Mouse (Mus musculus) gastrocnemius, postnatal 36 days (tissue): Measurements from ENCODE around the gene Rapgef2. TPM values are rescaled to one million over a fixed set of nuclear protein-coding genes. Genes with fewer than 3 reads are reported as not detected.

Source experiments
- DNase-seq, 2 experiments: peaks; one replicate each; pipeline ENCODE4 v3.0.0; 2022
- intact Hi-C: fragments of 180-260 bp; cut with DNase I; formaldehyde crosslinking; loops from one replicate; pipeline ENCODE4 v1.15.1; 2025
- total RNA-seq, 2 experiments: library from RNA; stranded (reverse); gene quantifications; 2 replicates each; pipeline ENCODE4 v1.2.3; 2021

Rapgef2 gene
- total RNA-seq, 2 experiments from 2014 or later: 13.6 to 16.0 TPM

DNA sequence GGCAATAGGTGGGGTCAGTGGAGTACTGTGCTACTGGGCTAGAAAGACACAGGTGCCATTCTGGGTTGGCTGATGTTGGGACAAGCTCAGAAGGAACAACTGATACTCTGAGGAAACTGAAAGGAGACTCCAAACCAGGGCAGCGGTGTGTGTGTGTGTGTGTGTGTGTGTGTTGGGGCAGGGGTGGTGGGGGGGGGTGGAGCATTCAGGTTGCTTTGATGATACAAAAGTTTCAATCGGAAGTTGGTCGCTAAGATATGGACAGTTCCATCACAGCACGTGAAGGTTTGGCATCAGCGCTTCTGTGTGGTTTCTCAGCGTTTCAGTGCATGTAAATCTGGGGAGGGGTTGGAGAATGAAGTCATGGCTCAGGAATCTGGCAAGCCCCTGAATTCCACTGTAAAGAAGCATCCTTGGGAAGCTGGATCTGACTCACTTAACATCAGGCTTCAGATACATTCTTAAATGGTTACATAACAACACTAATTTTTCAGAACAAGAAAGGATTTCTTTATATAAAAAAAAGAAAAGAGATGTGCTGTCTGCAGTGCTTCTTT is 157.2 kb downstream of the Rapgef2 start:
- DNase-seq: no peak
- intact Hi-C loops: no loop called here

DNA sequence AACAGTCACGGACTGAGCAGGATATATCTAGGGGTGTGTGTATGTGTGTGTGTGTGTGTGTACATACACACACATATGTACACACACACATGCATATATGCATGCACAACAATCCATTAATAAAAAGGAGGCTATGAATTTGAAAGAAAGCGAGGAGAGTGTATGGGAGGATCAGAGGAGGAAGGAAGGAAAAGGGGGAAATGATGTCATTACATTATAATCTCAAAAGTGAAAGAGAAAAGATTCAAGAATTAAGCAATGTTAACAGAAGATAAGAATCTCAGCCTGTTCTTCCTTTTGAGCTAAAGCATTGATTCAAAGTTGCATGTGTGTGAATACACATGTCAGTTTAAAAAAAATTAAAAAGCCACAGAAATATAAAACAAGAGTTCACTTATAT is 158.5 kb downstream of the Rapgef2 start:
- intact Hi-C loops: no loop called here
- DNase-seq: no peak

DNA sequence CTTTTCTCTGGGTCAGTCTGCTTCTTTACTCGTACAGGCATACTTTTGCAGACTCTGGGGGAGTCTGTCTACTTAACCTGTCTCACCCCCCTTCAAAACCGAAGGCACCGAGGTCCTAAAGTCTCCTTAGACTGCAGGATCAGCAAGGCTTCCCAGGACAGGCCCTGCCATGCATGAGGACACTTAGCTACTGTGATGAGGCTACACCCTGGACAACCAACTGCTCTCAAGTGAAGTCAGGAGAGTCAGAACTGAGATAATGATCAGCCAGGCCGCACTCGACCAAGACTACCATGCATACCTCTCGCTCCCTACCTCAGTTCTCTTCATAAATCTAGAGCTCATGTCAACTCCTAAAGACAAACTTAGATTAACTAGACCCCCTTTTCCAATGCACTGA is 159.5 kb downstream of the Rapgef2 start:
- intact Hi-C loops: no loop called here
- no peak for DNase-seq

DNA sequence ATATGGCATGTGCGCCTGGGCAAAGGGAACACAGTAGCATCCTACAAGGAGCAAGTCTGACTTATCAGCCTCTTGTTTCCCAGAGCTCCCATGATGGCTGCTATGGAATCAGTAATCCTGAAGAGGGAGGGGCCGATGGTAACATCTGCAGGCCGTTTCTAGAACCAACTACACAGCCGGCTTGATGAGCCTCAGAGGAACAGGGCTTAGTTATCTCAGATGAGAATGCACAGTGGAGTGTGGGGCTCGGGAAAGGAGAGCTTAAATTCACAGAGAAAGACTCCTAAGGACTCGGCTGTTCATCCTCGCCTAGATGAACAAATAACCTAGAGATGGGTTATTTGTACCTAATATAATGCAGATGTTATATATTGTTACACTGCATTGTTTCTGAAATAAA is 164.9 kb downstream of the Rapgef2 start:
- intact Hi-C loops: no loop called here
- no peak for DNase-seq

DNA sequence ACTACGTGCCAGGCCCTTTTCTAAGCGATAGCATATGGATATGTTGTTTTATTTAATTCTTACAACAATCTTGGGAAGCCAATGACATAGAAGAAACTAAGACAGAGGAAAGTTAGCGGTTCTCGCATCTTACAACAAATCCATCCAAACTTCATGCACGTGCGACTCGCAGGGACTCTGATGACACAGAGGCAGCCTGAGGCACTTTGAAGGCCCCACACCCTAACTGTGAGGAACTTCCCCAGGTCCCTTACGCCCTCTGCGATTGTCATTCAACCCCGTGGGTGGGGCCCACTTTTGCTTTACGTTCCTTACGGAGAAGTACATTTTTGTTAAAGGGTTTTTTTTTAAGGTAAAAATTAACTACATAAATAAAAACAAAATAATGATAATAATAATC is 166.3 kb downstream of the Rapgef2 start:
- DNase-seq: no peak
- intact Hi-C loops: no loop called here

DNA sequence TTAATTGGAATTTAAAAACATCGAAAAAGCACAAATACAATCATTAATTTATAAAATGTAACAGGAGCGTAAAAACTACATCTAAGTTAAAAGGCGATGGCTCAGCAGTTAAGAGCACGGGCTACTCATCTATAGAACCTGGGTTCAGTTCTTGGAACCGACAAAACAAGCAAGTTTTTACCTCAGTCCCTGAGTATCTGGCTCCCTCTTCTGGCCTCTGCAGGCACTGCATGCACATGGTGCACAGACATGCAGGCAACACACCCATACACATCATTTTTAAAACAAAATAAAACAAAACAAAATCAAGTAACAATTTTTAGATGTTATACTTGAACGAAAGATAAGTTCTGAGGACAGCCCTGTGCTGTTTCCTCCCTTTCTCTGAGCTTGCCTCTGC is 176.2 kb downstream of the Rapgef2 start:
- no peak for DNase-seq
- intact Hi-C loops: no loop called here

DNA sequence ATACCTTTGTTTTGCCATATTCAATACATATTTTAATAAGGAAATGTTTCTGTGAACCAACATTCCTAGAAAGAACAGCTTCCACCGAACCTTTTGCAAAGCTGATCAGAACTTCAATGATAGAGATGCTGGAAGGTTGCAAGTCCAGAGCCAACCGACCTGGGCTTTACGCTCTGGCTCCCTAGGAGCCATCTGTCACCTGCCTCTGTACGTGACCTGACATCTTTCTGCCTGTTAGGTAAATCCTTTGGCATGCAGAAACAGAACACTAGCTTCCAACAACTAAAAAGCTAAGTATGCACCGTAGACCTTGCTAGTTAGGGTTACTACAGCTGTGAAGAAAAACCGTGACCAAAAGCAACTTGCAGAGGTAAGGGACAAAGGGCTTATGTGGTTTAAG is 178.1 kb downstream of the Rapgef2 start:
- DNase-seq: no peak
- intact Hi-C loops: no loop called here

DNA sequence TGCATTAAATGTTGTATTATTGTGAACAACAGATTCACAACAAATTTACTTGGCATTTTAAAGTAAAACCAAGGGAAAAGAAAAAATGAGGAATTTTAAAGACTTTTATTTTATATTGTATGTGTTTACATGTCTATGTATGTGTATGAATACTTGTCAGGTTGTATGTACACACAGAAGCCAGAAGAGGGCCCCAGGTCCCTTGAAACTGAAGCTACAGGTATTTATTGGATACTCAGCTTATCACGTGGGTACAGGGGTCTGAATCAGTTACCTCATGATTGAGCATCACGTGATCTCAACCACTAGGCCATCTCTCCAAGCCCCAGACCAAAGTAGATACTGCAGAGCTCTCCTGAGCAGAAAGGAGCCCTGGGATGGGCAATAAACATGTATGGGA is 180.0 kb downstream of the Rapgef2 start:
- no peak for DNase-seq
- intact Hi-C loops: no loop called here

DNA sequence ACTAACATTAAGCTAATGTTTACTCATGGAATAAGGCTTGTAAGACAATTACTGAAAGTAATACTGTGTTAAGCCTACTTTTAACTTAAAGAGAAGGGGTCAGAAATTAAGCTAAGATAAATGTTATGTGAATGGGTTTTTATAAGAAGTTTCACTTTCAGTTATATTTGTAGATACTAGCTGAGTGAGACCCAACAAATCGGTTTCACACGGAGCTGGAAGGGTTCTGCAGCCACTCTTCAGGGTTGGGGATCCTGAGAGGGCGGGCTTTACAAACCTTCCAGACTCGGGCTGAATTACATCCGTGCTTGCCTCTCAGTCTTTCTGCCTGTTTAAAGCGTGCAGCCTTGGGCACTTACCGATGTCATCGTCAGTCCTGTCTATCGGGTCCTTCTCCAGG is 182.7 kb downstream of the Rapgef2 start:
- no peak for DNase-seq
- intact Hi-C loops: no loop called here

DNA sequence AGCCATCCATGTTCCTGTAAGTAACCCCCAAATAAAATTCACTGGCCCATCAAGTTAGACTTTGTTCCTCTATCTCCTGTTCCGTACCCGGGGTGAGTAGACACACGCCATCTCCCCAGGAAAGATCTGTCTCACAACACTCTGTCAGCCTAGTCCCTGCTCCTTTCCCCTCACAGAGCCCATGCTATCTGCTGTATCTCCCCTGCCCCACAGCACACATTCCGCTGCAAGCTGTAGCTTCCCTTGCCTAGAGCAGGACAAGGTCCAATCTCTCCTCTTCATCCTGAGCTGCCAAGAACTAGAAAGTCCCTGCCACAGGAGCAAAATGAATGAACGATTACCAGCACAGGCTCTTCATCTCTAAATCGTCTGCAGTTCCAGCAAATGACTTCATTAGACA is 184.6 kb downstream of the Rapgef2 start:
- no peak for DNase-seq
- intact Hi-C loops: loop anchor here (1.0 kb wide), 1 partner anchor 18 kb away; no protein-coding TSS in a partner anchor

DNA sequence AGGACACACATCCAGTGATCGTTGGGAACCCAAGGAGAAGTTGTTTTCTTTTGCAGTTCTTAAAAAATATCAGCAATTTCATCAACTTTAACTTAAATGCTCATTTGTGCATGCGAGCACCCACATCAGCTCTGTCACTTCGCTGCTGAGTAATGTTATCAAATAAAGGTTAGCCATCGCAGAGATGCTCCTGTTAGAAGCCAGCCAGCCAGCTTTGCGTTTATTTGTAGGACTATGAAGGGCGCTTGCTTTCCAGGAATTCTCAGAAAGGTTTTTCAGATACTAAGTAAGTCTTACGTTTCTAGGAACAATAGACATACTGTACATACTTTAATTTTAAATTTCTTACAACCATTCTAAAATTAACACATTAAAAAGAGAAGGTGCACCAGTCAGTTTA is 185.5 kb downstream of the Rapgef2 start:
- intact Hi-C loops: no loop called here
- DNase-seq: no peak

DNA sequence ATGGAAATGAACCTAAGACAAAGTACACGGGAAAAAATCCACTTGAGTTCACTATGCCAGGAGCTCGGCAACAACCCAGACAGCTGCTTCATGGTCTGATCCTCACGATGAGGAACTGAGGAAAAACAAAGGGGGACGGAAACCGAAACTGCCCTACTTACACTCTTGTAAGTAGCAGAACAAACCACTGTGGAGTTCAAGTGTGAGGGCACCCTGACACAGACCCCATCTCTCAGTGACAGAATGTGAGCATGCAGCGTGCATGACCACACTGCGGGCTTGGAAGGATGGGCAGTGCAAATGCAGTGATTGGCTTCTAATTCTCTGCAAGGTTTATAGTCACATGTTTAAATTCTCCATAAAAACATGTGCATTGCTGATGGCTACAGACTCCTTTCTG is 197.2 kb downstream of the Rapgef2 start:
- DNase-seq: no peak
- intact Hi-C loops: no loop called here

DNA sequence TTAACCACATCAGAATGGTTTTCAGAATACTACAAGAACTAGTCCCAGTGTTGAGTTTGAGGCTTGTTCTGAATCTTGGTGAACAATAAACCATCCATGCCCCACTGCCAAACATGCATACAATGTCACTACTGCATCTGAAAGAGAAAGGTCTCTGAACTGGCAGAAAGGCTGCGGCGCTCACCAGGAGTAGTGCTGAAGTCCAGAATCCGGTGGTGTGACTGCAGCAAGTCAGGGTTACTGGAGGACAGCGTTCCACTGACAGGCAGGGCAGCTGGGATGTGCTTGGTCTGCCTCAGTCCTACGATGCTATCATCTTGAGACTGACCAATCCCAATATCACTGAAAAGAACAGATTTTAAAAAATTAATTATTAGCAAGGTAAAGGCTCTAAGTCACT is 197.9 kb downstream of the Rapgef2 start:
- intact Hi-C loops: no loop called here
- no peak for DNase-seq

DNA sequence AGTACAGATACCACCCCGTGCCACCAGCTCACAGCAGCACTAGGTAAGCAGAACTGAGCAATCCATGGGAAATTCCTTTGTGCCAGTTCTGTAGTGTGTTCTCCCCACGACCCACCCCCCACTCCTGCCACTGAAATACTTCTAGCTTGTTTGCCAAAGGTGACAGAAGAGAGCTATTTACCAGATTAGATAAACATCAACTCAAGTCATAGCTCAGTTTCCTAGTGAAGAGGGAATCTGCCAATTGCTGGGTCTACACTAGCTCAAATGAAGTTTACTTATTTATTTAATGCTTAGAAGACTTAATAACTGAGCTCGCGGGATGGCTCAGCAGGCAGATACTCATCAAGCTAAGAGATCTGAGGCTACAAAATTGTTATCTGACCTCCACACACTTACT is 200.0 kb downstream of the Rapgef2 start:
- intact Hi-C loops: no loop called here
- no peak for DNase-seq

DNA sequence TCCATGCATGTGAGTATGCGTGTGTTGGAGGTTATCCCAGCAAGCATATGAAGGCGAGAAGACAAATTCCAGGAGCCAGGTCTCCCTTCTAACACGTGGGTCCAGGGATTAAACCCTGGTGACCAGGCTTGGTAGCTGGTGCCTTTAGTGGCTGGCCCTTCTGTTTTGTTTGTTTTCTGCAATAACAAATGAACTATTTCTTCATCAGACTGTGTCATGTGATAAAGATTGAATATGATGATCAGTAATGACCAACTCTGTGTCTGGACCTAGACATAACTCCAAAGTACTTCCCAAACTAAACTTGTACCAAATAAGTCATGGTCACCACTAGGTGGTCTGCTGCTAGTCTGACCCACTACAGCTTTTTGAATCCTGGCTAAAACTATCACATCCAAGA is 202.4 kb downstream of the Rapgef2 start:
- DNase-seq: no peak
- intact Hi-C loops: loop anchor here (1.0 kb wide), 1 partner anchor 18 kb away; no protein-coding TSS in a partner anchor

DNA sequence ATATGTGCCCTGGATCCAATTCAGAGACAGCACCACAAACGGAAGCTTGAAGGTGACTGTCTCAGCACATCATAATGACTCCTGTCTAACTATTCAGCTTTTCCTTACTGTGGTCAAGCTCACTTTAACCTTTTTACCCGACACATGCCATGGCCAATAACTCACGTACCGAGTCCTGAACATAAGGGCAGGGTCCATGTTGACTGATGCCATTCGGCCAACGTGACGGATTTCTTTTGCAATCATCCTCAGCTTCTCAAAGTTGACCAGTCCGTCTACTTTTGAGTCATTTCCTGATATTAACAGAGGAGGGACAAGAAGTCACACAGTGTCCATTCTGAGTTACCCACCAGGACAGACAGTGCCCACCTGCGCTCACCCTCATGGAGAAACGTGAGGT is 203.3 kb downstream of the Rapgef2 start:
- no peak for DNase-seq
- intact Hi-C loops: loop anchor here (1.0 kb wide), 1 partner anchor 19 kb away; no protein-coding TSS in a partner anchor

DNA sequence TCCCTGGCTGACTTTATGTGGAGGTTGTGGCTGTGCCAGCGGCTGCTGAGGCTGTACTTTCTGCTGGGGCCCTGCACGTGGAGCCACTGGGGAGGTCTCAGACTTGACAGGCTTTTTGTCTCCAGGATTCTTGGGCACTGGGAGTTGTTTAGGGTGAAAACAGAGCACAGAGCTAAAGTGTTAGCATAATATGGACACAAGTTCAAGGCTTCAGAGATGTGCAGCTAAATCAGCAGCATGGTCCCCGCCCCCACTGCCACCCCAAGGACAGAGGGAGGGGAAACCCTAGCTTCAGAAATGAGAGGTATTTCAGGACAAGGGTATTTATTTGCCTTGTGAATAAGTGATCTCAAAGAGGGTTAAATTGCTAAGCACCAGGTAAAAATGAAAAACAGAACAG is 207.2 kb downstream of the Rapgef2 start:
- DNase-seq: no peak
- intact Hi-C loops: loop anchor here (10.0 kb wide), 1 partner anchor 536 kb away; no protein-coding TSS in a partner anchor

DNA sequence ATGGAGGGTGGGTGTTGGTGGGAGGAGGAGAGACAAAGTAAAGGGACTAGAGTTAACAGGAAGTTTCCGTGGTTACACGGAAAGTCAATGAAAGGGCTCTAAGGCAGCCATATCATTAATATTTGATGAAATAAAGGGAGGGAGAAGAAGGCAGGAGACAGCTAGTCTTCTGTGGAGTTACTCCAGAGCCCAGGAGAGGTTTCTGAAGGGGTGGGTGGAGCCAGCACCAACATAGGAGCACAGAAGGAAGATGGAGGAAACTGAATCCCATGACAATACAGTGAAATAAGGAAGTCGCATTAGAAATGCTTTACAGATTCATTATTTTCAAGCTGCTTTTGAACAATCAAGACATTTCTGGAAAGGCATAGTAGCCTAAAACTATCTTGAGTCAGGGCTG is 211.3 kb downstream of the Rapgef2 start:
- intact Hi-C loops: loop anchor here (10.0 kb wide), 1 partner anchor 540 kb away; no protein-coding TSS in a partner anchor
- no peak for DNase-seq

DNA sequence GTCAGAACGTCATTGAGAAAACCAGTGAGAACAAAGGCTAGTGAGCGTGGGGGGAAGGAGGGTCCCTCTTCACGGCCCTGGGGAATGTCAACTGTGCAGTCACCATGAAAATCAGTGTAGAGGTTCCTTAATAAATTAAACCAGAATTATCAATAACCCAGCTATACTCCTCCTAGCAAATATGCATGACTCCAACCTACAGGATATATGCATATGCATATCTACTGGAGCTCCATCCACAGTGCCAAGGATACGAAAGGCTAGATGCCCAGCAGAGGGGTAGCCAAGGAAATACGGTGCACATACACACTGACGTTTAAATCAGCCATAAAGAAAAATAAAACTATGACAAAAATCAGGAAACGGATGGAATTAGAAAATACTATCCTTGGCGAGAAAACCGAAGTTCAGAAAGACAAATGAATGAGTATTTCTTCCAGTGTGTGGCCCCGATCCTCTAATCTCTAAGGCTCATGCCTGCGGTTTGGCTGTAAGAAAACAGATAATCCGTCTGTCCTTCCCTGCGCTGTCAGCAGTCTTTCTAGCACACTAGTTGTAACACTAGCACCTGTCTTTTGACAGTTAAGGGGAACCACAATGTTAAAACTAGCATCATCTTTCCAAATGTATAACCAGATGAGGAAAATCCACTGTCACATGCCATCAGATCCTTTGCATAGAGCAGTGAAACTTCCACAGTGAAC is 212.6 kb downstream of the Rapgef2 start:
- no peak for DNase-seq
- intact Hi-C loops: loop anchor here (10.0 kb wide), 1 partner anchor 541 kb away; no protein-coding TSS in a partner anchor

DNA sequence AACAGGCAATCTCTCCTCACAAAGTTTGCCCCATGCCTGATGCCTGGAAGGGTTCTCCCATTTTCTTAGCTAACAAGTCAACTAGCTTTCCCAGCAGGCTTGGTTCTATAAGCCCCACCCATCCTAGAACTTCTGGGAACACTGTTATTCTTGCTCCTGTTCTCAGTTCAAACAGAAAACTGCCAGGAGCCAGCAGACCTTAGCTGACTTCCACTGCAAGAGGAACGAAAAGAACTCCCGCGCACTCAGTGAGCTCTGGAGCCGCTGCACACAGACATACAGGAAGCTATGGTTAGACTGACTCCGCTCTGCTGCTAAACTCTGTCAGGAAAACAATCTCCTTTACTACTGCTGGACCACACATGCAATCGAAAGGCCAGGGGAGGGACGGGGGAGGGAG is 214.8 kb downstream of the Rapgef2 start:
- DNase-seq: no peak
- intact Hi-C loops: loop anchor here (10.0 kb wide), 1 partner anchor 543 kb away; no protein-coding TSS in a partner anchor

DNA sequence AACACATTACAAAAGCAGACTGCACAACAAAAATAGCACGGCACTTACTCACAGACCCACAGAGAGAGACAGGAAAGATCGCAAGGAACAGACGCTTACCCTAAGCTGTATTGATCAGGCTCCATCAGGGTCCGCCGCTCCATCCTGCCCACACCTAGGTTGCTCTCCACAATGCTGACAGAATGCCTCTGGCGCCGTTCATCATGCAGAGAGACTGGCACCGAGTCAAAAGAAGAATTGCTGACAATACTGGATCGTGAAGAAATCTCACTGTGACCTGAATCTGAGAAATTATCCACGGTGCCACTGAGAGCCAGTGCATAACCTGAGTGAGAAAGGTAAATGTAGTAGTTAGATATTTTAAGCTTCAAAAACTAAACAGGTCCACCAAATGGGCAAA is 216.4 kb downstream of the Rapgef2 start:
- no peak for DNase-seq
- intact Hi-C loops: loop anchor here (10.0 kb wide), 1 partner anchor 545 kb away; no protein-coding TSS in a partner anchor

DNA sequence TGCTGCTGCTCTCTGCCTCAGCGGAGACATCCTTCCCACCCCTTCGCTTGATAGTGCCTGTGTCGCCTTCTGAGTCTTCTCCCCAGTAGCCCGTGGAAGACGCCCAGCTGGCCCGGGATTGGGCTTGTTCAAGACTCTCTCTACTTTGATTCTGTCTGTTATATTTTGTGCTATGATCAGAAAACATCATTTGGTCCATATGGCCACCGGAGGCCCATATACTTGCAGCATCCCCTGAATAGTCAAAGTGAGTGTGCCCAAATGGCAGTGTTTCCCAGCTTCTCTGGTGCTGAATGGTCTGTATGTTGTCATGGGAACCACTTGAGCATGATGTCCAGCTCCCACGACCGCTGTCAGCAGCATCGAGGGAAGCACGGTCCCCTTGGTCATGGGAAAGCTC is 217.3 kb downstream of the Rapgef2 start:
- intact Hi-C loops: no loop called here
- DNase-seq: no peak
